Mouse (Mus musculus) liver, embryonic 16.5 days (tissue): Measurements from ENCODE around the gene Dmpk. TPM values are rescaled to one million over a fixed set of nuclear protein-coding genes. Genes with fewer than 3 reads are reported as not detected.

Experiments used
- ATAC-seq: fragments of 200-750 bp; cut with Nextera tagmentation; 2 replicates; pipeline ENCODE4 v1.8.0; 2017; ENCODE audit warnings: low read depth, mild to moderate bottlenecking, moderate number of reproducible peaks, moderate library complexity
- H3K27ac ChIP-seq: fragments of 300-500 bp; sonication (generic); 2 replicates; pipeline ENCODE4 v1.5.1; 2014; ENCODE audit warnings: mild to moderate bottlenecking, low read length
- H3K27me3 ChIP-seq: fragments of 300-500 bp; sonication (generic); 2 replicates; pipeline ENCODE4 v1.6.1; 2014; ENCODE audit warnings: low read depth, low read length, mixed read lengths; ENCODE audit not compliant: control insufficient read depth, insufficient read depth
- H3K36me3 ChIP-seq: fragments of 300-500 bp; sonication (generic); 2 replicates; pipeline ENCODE4 v1.6.1; 2014; ENCODE audit warnings: mild to moderate bottlenecking; ENCODE audit not compliant: control insufficient read depth, insufficient read depth
- H3K4me1 ChIP-seq: fragments of 300-500 bp; sonication (generic); 2 replicates; pipeline ENCODE4 v1.6.1; 2014; ENCODE audit warnings: low read depth, low read length, mixed read lengths; ENCODE audit not compliant: control insufficient read depth
- H3K4me2 ChIP-seq: fragments of 300-500 bp; sonication (generic); 2 replicates; pipeline ENCODE4 v1.6.1; 2014; ENCODE audit warnings: low read depth, low read length, mixed read lengths
- H3K4me3 ChIP-seq: fragments of 300-500 bp; sonication (generic); 2 replicates; pipeline ENCODE4 v1.5.1; 2014; ENCODE audit warnings: low read depth, mild to moderate bottlenecking, low read length
- H3K9ac ChIP-seq: fragments of 300-500 bp; sonication (generic); 2 replicates; pipeline ENCODE4 v1.6.1; 2014; ENCODE audit warnings: low read depth, low read length
- H3K9me3 ChIP-seq: fragments of 300-500 bp; sonication (generic); replicated peaks from 2 replicates; pipeline ENCODE4 v1.6.1; 2016; ENCODE audit warnings: low read length; ENCODE audit not compliant: control insufficient read depth
- WGBS: fragments of 180-500 bp; shearing (Covaris S2); extraction: QIAGEN DNeasy Blood & Tissue Kit; methylation state at CpG from one replicate; pipeline ENCODE4 v1.1.7; 2014; ENCODE audit not compliant: insufficient replicate concordance; 5-methylcytosine and 5-hydroxymethylcytosine counted together
- polyA plus RNA-seq: library from polyadenylated mRNA; unstranded; fragments of >200 nt; fragmentation: Nextera tagmentation; extraction: Ambion mirVana; gene quantifications from 2 replicates; pipeline ENCODE4 v1.2.1, GENCODE M21; 2015

Gene Dmpk
- polyA plus RNA-seq, 1 experiment from 2014 or later, result 17.1 TPM

DNA sequence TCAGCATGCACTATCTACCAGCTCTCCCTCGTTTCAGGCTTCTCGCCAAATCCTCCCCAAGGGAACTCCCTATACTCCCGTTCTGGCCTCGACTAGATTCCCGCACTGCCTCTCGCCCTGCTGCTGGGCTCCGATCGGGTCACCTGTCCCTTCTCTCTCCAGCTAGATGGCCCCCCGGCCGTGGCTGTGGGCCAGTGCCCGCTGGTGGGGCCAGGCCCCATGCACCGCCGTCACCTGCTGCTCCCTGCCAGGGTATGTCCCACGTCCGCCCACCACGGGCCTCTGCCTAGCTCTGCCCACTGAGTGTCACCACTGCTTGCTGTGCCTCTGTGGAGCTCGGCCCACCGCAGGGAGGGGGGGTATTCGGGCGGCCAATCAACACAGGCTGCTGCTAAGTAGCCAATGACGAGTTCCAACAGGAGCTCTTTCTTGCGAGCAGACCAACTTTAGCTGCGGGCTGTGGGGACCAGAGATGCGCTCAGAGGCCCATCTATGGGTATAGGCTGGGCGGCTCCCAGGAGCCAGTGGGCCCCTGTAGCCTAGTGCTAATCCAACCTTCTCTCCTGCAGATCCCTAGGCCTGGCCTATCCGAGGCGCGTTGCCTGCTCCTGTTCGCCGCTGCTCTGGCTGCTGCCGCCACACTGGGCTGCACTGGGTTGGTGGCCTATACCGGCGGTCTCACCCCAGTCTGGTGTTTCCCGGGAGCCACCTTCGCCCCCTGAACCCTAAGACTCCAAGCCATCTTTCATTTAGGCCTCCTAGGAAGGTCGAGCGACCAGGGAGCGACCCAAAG is 8.9 kb downstream of the Dmpk start:
- WGBS, result 6% methylated on average over 38 of the region's 38 CpGs
- H3K36me3 ChIP-seq, result no peaks in the 10 kb centered on the region
- 0 out of 2 replicates have a peak overlapping the region, but pooled peaks have one; percentile 5 for H3K27ac ChIP-seq
- H3K9ac ChIP-seq, result peak overlapping the region; percentile 31; the same call in 1 of the 2 replicates
- peak overlapping the region; percentile 94 for H3K4me2 ChIP-seq
- peak overlapping the region; percentile 67 for H3K4me3 ChIP-seq
- peak; percentile 19 for ATAC-seq
- peaks cover 43% of the 10 kb centered on the region for H3K4me1 ChIP-seq
- peaks cover 64% of the 10 kb centered on the region for H3K27me3 ChIP-seq
- no peaks in the 10 kb centered on the region for H3K9me3 ChIP-seq

DNA sequence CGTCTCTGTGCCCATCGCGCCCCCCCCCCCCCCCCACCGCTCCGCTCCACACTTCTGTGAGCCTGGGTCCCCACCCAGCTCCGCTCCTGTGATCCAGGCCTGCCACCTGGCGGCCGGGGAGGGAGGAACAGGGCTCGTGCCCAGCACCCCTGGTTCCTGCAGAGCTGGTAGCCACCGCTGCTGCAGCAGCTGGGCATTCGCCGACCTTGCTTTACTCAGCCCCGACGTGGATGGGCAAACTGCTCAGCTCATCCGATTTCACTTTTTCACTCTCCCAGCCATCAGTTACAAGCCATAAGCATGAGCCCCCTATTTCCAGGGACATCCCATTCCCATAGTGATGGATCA is 9.5 kb downstream of the Dmpk start:
- 0% methylated on average over 14 of the region's 15 CpGs for WGBS
- H3K4me1 ChIP-seq, result peaks cover 43% of the 10 kb centered on the region
- H3K36me3 ChIP-seq, result no peaks in the 10 kb centered on the region
- H3K4me2 ChIP-seq, result peak overlapping the region; percentile 94
- peak; percentile 62 for ATAC-seq
- H3K27me3 ChIP-seq, result peaks cover 62% of the 10 kb centered on the region
- H3K9me3 ChIP-seq, result no peaks in the 10 kb centered on the region
- peak overlapping the region; percentile 67 for H3K4me3 ChIP-seq
- peak overlapping the region; percentile 13; the same call in 1 of the 2 replicates for H3K27ac ChIP-seq
- peak overlapping the region; percentile 31 for H3K9ac ChIP-seq

DNA sequence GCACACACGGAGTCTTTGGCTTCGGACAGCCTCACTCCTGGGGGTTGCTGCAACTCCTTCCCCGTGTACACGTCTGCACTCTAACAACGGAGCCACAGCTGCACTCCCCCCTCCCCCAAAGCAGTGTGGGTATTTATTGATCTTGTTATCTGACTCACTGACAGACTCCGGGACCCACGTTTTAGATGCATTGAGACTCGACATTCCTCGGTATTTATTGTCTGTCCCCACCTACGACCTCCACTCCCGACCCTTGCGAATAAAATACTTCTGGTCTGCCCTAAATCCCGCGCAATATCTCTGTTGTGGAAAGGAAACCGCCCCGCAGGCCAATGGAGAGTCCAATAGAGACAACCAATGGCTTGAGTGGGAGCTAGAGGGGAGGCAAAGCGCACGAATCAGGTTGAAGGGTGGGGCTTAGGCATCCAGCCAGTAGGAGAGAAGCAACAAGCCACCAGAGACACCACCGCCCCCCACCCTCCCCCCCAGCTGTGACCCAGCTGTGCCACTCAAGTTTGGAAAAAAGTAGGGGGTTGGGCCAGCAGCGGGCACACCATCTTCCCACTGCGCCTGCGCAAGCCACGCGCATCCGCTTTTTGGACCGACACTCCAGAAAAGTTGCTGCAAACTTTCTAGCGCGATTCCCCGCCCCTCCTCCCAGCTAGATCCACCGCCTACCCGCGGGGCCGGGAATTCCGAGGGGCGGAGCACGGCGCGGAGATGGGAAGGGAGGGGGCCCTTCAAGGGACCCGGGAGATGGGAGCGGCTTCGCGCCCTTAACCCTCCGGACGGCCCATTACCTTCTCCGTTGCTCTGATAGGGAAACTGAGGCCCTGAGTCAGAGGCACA is 10.1 kb downstream of the Dmpk start:
- Histone ChIP-seq H3K4me3 (peak overlapping the region; percentile 67), H3K9me3 (no peaks in the 10 kb centered on the region), H3K27me3 (peaks cover 59% of the 10 kb centered on the region), H3K4me2 (peak overlapping the region; percentile 94), H3K4me1 (peaks cover 43% of the 10 kb centered on the region), H3K9ac (peak overlapping the region; percentile 68), H3K27ac (peak overlapping the region; percentile 87), H3K36me3 (no peaks in the 10 kb centered on the region)
- WGBS, result under 1% methylated on average over 45 of the region's 45 CpGs
- peak; percentile 84 for ATAC-seq

DNA sequence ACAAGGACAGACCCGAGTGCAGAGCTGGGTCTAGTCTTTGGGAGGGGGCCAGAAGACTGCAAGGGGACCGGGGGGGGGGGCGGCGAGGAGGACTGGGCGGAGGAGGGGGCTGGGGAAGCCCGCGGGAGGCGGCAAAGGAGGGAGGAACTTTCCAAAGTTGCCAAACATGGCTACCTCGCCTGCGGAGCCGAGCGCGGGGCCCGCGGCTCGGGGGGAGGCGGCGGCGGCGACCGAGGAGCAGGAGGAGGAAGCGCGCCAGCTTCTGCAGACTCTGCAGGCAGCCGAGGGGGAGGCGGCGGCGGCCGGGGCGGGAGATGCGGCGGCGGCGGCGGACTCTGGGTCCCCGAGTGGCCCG is 10.8 kb downstream of the Dmpk start, which contains the start of gene Six5:
Gene Six5 (plus strand): TSS at position 124 of the 355 bp plus-strand sequence.
- ATAC-seq, result no peak
- peaks cover 59% of the 10 kb centered on the region for H3K27me3 ChIP-seq

DNA sequence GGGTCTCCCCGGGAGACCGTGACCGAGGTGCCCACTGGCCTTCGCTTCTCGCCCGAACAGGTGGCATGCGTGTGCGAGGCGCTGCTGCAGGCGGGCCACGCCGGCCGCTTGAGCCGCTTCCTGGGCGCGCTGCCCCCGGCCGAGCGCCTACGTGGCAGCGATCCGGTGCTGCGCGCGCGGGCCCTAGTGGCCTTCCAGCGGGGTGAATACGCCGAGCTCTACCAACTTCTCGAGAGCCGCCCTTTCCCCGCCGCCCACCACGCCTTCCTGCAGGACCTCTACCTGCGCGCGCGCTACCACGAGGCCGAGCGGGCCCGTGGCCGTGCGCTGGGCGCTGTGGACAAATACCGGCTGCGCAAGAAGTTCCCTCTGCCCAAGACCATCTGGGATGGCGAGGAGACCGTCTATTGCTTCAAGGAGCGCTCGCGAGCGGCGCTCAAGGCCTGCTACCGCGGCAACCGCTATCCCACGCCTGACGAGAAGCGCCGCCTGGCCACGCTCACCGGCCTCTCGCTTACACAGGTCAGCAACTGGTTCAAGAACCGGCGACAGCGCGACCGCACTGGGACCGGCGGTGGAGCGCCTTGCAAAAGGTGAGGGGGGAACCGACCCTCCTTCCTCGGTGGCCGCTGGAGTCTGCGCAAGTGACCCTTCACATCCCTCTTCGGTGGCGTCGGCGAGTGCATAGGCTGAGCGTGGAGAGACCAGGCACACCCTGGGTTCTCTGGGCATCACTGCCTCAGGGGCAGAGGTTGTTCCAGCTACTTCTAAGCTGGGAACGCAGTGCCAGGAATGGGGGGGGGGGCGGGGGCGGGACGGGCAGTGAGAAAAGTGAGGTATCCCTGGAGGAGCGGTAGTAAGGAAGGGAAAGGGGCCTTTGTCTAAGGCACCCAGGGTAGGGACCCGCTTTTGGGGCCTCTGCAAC is 11.4 kb downstream of the Dmpk start:
- Histone ChIP-seq H3K4me2 (peak overlapping the region; percentile 94), H3K4me3 (peak overlapping the region; percentile 67), H3K9me3 (no peaks in the 10 kb centered on the region), H3K9ac (peak overlapping the region; percentile 68), H3K36me3 (no peaks in the 10 kb centered on the region), H3K27me3 (peaks cover 59% of the 10 kb centered on the region), H3K4me1 (peaks cover 43% of the 10 kb centered on the region), H3K27ac (peak overlapping the region; percentile 87)
- under 1% methylated on average over 85 of the region's 87 CpGs for WGBS
- no peak for ATAC-seq

More for the DNA sequence above, 10.8 kb downstream of the Dmpk start, which contains the start of gene Six5:
- H3K4me3 ChIP-seq, result peak within 1 kb of the TSS; percentile 67
- peaks cover 43% of the 10 kb centered on the region for H3K4me1 ChIP-seq
- H3K4me2 ChIP-seq, result peak within 1 kb of the TSS; percentile 94
- 0% methylated on average over 11 of the region's 36 CpGs for WGBS
- H3K27ac ChIP-seq, result peak within 1 kb of the TSS; percentile 87
- no peaks in the 10 kb centered on the region for H3K36me3 ChIP-seq
- H3K9me3 ChIP-seq, result no peaks in the 10 kb centered on the region
- H3K9ac ChIP-seq, result peak within 1 kb of the TSS; percentile 68

DNA sequence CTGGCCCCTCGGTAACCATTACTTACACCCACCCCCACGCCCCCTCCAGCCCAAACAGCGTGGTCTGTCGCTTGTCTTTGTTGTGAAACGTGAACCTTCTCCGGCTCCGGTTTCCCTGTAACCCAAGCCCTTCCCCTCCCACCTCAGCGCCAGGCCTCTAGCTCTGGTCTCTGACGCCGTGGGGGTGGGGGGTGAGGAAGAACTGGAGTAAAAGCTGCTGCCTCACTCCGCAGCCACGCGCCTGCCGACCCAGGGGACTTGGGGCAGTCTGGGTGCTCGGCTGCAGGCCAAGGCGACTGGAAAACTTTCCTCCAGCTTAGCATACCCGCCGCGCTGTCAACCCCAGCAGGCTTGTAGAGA is 12.1 kb downstream of the Dmpk start:
- Histone ChIP-seq H3K9me3 (no peaks in the 10 kb centered on the region), H3K4me1 (peaks cover 43% of the 10 kb centered on the region), H3K9ac (peak overlapping the region; percentile 21; the same call in 1 of the 2 replicates), H3K4me2 (peak overlapping the region; percentile 94), H3K27me3 (peaks cover 55% of the 10 kb centered on the region), H3K27ac (no peak overlapping the region), H3K36me3 (no peaks in the 10 kb centered on the region), H3K4me3 (peak overlapping the region; percentile 67)
- 1% methylated on average over 18 of the region's 19 CpGs for WGBS
- ATAC-seq, result no peak

DNA sequence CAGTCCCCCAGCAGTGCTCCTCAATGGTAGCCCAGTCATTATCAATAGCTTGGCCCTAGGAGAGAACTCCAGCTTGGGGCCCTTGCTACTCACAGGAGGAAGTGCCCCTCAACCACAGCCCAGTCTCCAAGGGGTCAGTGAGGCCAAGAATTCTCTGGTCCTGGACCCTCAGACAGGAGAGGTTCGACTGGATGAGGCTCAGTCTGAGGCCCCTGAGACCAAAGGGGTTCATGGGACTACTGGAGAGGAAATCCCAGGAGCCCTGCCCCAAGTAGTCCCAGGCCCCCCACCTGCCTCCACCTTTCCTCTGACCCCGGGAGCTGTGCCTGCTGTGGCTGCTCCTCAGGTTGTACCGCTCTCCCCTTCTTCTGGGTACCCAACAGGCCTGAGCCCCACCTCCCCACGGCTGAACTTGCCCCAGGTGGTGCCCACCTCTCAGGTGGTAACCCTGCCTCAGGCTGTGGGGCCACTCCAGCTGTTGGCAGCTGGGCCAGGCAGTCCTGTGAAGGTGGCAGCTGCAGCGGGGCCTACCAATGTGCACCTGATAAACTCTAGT is 12.8 kb downstream of the Dmpk start:
- Histone ChIP-seq H3K27ac (no peak overlapping the region), H3K36me3 (no peaks in the 10 kb centered on the region), H3K4me1 (peaks cover 43% of the 10 kb centered on the region), H3K9ac (no peak overlapping the region), H3K4me3 (no peak overlapping the region), H3K9me3 (no peaks in the 10 kb centered on the region), H3K27me3 (peaks cover 47% of the 10 kb centered on the region), H3K4me2 (peak overlapping the region; percentile 94)
- WGBS, result 55% methylated on average over 5 of the region's 5 CpGs
- no peak for ATAC-seq

DNA sequence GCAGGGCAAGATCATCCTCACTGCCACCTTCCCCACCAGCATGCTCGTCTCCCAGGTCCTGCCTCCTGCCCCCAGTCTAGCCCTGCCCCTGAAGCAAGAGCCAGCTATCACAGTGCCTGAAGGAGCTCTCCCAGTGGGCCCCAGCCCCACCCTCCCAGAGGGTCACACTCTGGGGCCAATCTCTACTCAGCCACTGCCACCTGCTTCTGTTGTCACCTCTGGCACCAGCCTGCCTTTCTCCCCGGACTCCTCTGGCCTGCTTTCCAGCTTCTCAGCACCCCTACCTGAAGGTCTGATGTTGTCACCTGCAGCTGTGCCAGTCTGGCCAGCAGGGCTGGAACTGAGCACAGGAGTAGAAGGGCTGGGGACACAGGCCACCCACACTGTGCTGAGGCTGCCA is 13.6 kb downstream of the Dmpk start:
- Histone ChIP-seq H3K9ac (no peak overlapping the region), H3K27ac (no peak overlapping the region), H3K36me3 (no peaks in the 10 kb centered on the region), H3K27me3 (peaks cover 40% of the 10 kb centered on the region), H3K4me3 (no peak overlapping the region), H3K9me3 (no peaks in the 10 kb centered on the region), H3K4me2 (no peak overlapping the region), H3K4me1 (peaks cover 42% of the 10 kb centered on the region)
- ATAC-seq, result no peak
- WGBS, result 23% methylated on average over 2 of the region's 2 CpGs
